Mouse (Mus musculus): ENCODE measurements around the gene Mettl16.

Gene Mettl16

GRCm38 (mm10) chr11:74845784-74846183 lies 75.2 kb downstream of the Mettl16 start:
- DNase-seq (ENCODE audit: low read depth): no peak

GRCm38 (mm10) chr11:74847919-74848521 lies 77.4 kb downstream of the Mettl16 start:
- DNase-seq (ENCODE audit: low read depth): no peak

GRCm38 (mm10) chr11:74850998-74851661 lies 80.5 kb downstream of the Mettl16 start:
- no peak for DNase-seq (ENCODE audit: low read depth)

- DNase-seq (ENCODE audit: low read depth): no peak
Observed at GRCm38 (mm10) chr11:74857756-74858155, 87.1 kb downstream of the Mettl16 start.

GRCm38 (mm10) chr11:74862129-74862528 lies 91.5 kb downstream of the Mettl16 start:
- DNase-seq (ENCODE audit: low read depth): no peak

GRCm38 (mm10) chr11:74863471-74863870 lies 92.8 kb downstream of the Mettl16 start:
- DNase-seq (ENCODE audit: low read depth): no peak

GRCm38 (mm10) chr11:74864421-74864820 lies 93.8 kb downstream of the Mettl16 start:
- DNase-seq (ENCODE audit: low read depth): no peak

- DNase-seq (ENCODE audit: low read depth): no peak
Observed at GRCm38 (mm10) chr11:74865252-74865651, 94.6 kb downstream of the Mettl16 start.

- peak; percentile 91 for DNase-seq (ENCODE audit: low read depth)
Observed at GRCm38 (mm10) chr11:74866640-74867039, 96.0 kb downstream of the Mettl16 start.

- DNase-seq (ENCODE audit: low read depth): peak; percentile 68
Observed at GRCm38 (mm10) chr11:74867181-74867580, 96.6 kb downstream of the Mettl16 start.

- no peak for DNase-seq (ENCODE audit: low read depth)
Observed at GRCm38 (mm10) chr11:74868046-74868760, 97.6 kb downstream of the Mettl16 start.

- DNase-seq (ENCODE audit: low read depth): no peak
Observed at GRCm38 (mm10) chr11:74869603-74870002, 99.0 kb downstream of the Mettl16 start.

- no peak for DNase-seq (ENCODE audit: low read depth)
Observed at GRCm38 (mm10) chr11:74870544-74870943, 99.9 kb downstream of the Mettl16 start.

- DNase-seq (ENCODE audit: low read depth): no peak
Observed at GRCm38 (mm10) chr11:74870991-74871622, 100.5 kb downstream of the Mettl16 start.

GRCm38 (mm10) chr11:74874630-74875029 lies 104.0 kb downstream of the Mettl16 start:
- no peak for DNase-seq (ENCODE audit: low read depth)

GRCm38 (mm10) chr11:74876801-74877200 lies 106.2 kb downstream of the Mettl16 start:
- DNase-seq (ENCODE audit: low read depth): peak; percentile 72
